ENCODE assay signal across 8 mouse cellular contexts in genomic region chr8:71519037-71519825, GRCm38 (mm10). TPM values are rescaled to one million over a fixed set of nuclear protein-coding genes. Genes with fewer than 3 reads are reported as not detected.
A peak's percentile ranks its signal among the peaks of the same experiment; 100 is the strongest.
DNase-seq lines count a peak whose midpoint lies in the region; ATAC-seq and TF ChIP-seq lines count a peak whose summit lies in the region.
"Not testable (repeated sequence)": the region's sequence is repeated elsewhere in the genome, so short reads cannot be mapped to it uniquely, and the experiment has no call there.

No protein-coding gene starts in this region.

- not testable (repeated sequence) for H3K9me3 ChIP-seq in forebrain, postnatal 0 days (ENCODE audit: low read length); hindbrain, postnatal 0 days (ENCODE audit: low read length)

- not testable (repeated sequence) for H3K4me1 ChIP-seq in forebrain, postnatal 0 days (ENCODE audit: insufficient read depth); hindbrain, postnatal 0 days (ENCODE audit: insufficient read depth, low read length); spleen, adult 2 months (ENCODE audit: control insufficient read depth, insufficient read depth, insufficient read length)

- peak; percentile 63 for TF ChIP-seq CTCF in forebrain, postnatal 0 days (IDR thresholded peaks at IDR 0.05; ENCODE audit: low read depth)
- peak; percentile 70 for TF ChIP-seq CTCF in hindbrain, postnatal 0 days (IDR thresholded peaks at IDR 0.05; ENCODE audit: low read depth)
- peak; percentile 38; the same call in 1 of the 2 replicates for TF ChIP-seq CTCF in spleen, adult 2 months (IDR thresholded peaks at IDR 0.05; ENCODE audit: extremely low read depth, insufficient read depth, insufficient read length, insufficient replicate concordance)

- not testable (repeated sequence) for H3K4me2 ChIP-seq in forebrain, postnatal 0 days (ENCODE audit: low read depth); hindbrain, postnatal 0 days (ENCODE audit: low read depth, low read length)

- H3K27me3 ChIP-seq in forebrain, postnatal 0 days (ENCODE audit: insufficient read depth, low read length); hindbrain, postnatal 0 days (ENCODE audit: insufficient read depth, low read length); spleen, adult 2 months (ENCODE audit: control insufficient read depth, insufficient read depth, low read length): not testable (repeated sequence)

- H3K4me3 ChIP-seq in forebrain, postnatal 0 days (ENCODE audit: low read depth, low read length); hindbrain, postnatal 0 days (ENCODE audit: low read length); spleen, adult 2 months (ENCODE audit: extremely low read depth, insufficient read depth, insufficient read length): not testable (repeated sequence)

- WGBS in forebrain, postnatal 0 days, result 40% methylated on average over 8 of the region's 10 CpGs
- WGBS in hindbrain, postnatal 0 days, result 44% methylated on average over 9 of the region's 10 CpGs
- 23% methylated on average over 10 of the region's 10 CpGs for WGBS in spleen, adult 2 months

- intact Hi-C loops in left cerebral cortex, postnatal 14 days (cut with DNase I), result not testable (repeated sequence)

- not testable (repeated sequence) for H3K27ac ChIP-seq in forebrain, postnatal 0 days (ENCODE audit: low read depth, low read length); hindbrain, postnatal 0 days; spleen, adult 2 months (ENCODE audit: insufficient read depth, low read length)

- H3K36me3 ChIP-seq in forebrain, postnatal 0 days (ENCODE audit: insufficient read depth); hindbrain, postnatal 0 days (ENCODE audit: insufficient read depth, low read length); spleen, adult 2 months (ENCODE audit: control insufficient read depth, insufficient read depth, low read length): not testable (repeated sequence)

- not testable (repeated sequence) for TF ChIP-seq POLR2A in spleen, adult 2 months (IDR thresholded peaks at IDR 0.05; ENCODE audit: low read depth, low read length)

- peak; percentile 38; the same call in 1 of the 2 replicates for ATAC-seq in forebrain, postnatal 0 days
- not testable (repeated sequence) for ATAC-seq in hindbrain, postnatal 0 days

- DNase-seq in 3T3-L1 (ENCODE audit: low read depth, low spot score) (peak; percentile 92), ZHBTc4 (ENCODE audit: low read depth, low spot score) (peak; percentile 81)
- DNase-seq in cerebellum, postnatal 10 days, result peak; percentile 75 to 79
- DNase-seq in forebrain, postnatal 0 days, result peak; percentile 73
- DNase-seq in hindbrain, postnatal 0 days (ENCODE audit: low spot score), result peak; percentile 82
- peak; percentile 41 to 56 for DNase-seq in left cerebral cortex, postnatal 14 days (ENCODE audit: low spot score in 2 of 2)
- peak; percentile 70 for DNase-seq in mesoderm, embryonic 11.5 days (ENCODE audit: low read depth, low spot score)
- DNase-seq in spleen, adult 2 months (ENCODE audit: low read depth in 1 of 2, low spot score in 2 of 2), result peak; percentile 38 to 41

- H3K9ac ChIP-seq in forebrain, postnatal 0 days; hindbrain, postnatal 0 days (replicated peaks; ENCODE audit: low read length): not testable (repeated sequence)

RNA-seq across cellular contexts. Expression of gene Ccdc194, which starts 6.3 kb away (rescaled TPM):
- 0.48 TPM in 1 of 2 replicates, not detected in the other for total RNA-seq in forebrain, postnatal 0 days (2014; rRNA removed)
- polyA plus RNA-seq in forebrain, postnatal 0 days (2015; fragmentation: Nextera tagmentation; extraction: Ambion mirVana), result 0.08 and 0.16 TPM in 2 replicates
- 0.58 TPM in 1 of 2 replicates, not detected in the other for total RNA-seq in hindbrain, postnatal 0 days (2014; rRNA removed)
- polyA plus RNA-seq in hindbrain, postnatal 0 days (2015; fragmentation: Nextera tagmentation; extraction: Ambion mirVana), result 0.13 and 0.34 TPM in 2 replicates
- not detected for total RNA-seq in left cerebral cortex, postnatal 14 days (2021)
- 0.08 and 0.11 TPM in 2 replicates for polyA plus RNA-seq in spleen, adult 2 months (2012; rRNA removed)

RNA-seq across cellular contexts. Expression of gene Plvap, which starts 7.7 kb away (rescaled TPM):
- 2.2 and 4.0 TPM in 2 replicates for total RNA-seq in forebrain, postnatal 0 days (2014; rRNA removed)
- 6.9 and 8.7 TPM in 2 replicates for polyA plus RNA-seq in forebrain, postnatal 0 days (2015; fragmentation: Nextera tagmentation; extraction: Ambion mirVana)
- total RNA-seq in hindbrain, postnatal 0 days (2014; rRNA removed), result 8.0 and 8.3 TPM in 2 replicates
- 10.2 and 15.3 TPM in 2 replicates for polyA plus RNA-seq in hindbrain, postnatal 0 days (2015; fragmentation: Nextera tagmentation; extraction: Ambion mirVana)
- 1 to 10 TPM; 6.6 to 7.6 TPM for total RNA-seq in left cerebral cortex, postnatal 14 days (2021)
- 383 and 496 TPM in 2 replicates for polyA plus RNA-seq in spleen, adult 2 months (2012; rRNA removed)

RNA-seq across cellular contexts. Expression of gene Bst2, which starts 18.0 kb away (rescaled TPM):
- total RNA-seq in forebrain, postnatal 0 days (2014; rRNA removed), result 10.1 and 17.8 TPM in 2 replicates
- 19.3 and 21.0 TPM in 2 replicates for polyA plus RNA-seq in forebrain, postnatal 0 days (2015; fragmentation: Nextera tagmentation; extraction: Ambion mirVana)
- total RNA-seq in hindbrain, postnatal 0 days (2014; rRNA removed), result 14.4 and 27.5 TPM in 2 replicates
- 21.0 and 22.7 TPM in 2 replicates for polyA plus RNA-seq in hindbrain, postnatal 0 days (2015; fragmentation: Nextera tagmentation; extraction: Ambion mirVana)
- 1 to 10 TPM; 2.8 to 4.2 TPM for total RNA-seq in left cerebral cortex, postnatal 14 days (2021)
- 371 and 457 TPM in 2 replicates for polyA plus RNA-seq in spleen, adult 2 months (2012; rRNA removed)

RNA-seq across cellular contexts. Expression of gene Mvb12a, which starts 23.5 kb away (rescaled TPM):
- total RNA-seq in forebrain, postnatal 0 days (2014; rRNA removed), result 70.5 and 81.7 TPM in 2 replicates
- polyA plus RNA-seq in forebrain, postnatal 0 days (2015; fragmentation: Nextera tagmentation; extraction: Ambion mirVana), result 73.4 and 87.4 TPM in 2 replicates
- 75.9 and 83.8 TPM in 2 replicates for total RNA-seq in hindbrain, postnatal 0 days (2014; rRNA removed)
- 83.7 and 85.7 TPM in 2 replicates for polyA plus RNA-seq in hindbrain, postnatal 0 days (2015; fragmentation: Nextera tagmentation; extraction: Ambion mirVana)
- 10 to 100 TPM; 32.9 to 38.5 TPM for total RNA-seq in left cerebral cortex, postnatal 14 days (2021)
- polyA plus RNA-seq in spleen, adult 2 months (2012; rRNA removed), result 89.9 and 119 TPM in 2 replicates

RNA-seq across cellular contexts. Expression of gene Gtpbp3, which starts 31.3 kb away (rescaled TPM):
- 23.6 and 33.6 TPM in 2 replicates for total RNA-seq in forebrain, postnatal 0 days (2014; rRNA removed)
- polyA plus RNA-seq in forebrain, postnatal 0 days (2015; fragmentation: Nextera tagmentation; extraction: Ambion mirVana), result 6.9 and 9.4 TPM in 2 replicates
- 36.1 and 58.5 TPM in 2 replicates for total RNA-seq in hindbrain, postnatal 0 days (2014; rRNA removed)
- polyA plus RNA-seq in hindbrain, postnatal 0 days (2015; fragmentation: Nextera tagmentation; extraction: Ambion mirVana), result 12.1 and 15.5 TPM in 2 replicates
- total RNA-seq in left cerebral cortex, postnatal 14 days (2021), result 10 to 100 TPM; 29.8 to 30.8 TPM
- 26.3 and 33.3 TPM in 2 replicates for polyA plus RNA-seq in spleen, adult 2 months (2012; rRNA removed)

Comparison
In these comparisons a context has a peak if more than half of its experiments do, and no peak if none do; other contexts are left out.
1. DNase-seq: peak in every context shown above with its lines; median percentile 92 in 3T3-L1; 82 in hindbrain, postnatal 0 days; 81 in ZHBTc4; 77 in cerebellum, postnatal 10 days; 73 in forebrain, postnatal 0 days; 70 in mesoderm, embryonic 11.5 days; 48 in left cerebral cortex, postnatal 14 days; 40 in spleen, adult 2 months.